Mouse (Mus musculus) lung, adult 2 months (tissue): ENCODE results near the gene Plekha5. TPM values are rescaled to one million over a fixed set of nuclear protein-coding genes. Genes with fewer than 3 reads are reported as not detected.

Experiments used
- DNase-seq: peaks from one replicate; pipeline ENCODE4 v3.0.0; 2022
- H3K4me1 ChIP-seq: fragments of 200-500 bp; 2 replicates; pipeline ENCODE4 v1.6.1; 2011; ENCODE audit warnings: low read length; ENCODE audit not compliant: control insufficient read depth, insufficient read depth
- H3K4me3 ChIP-seq: fragments of 200-500 bp; replicated peaks from 2 replicates; pipeline ENCODE3; 2011; ENCODE audit warnings: low read depth, mild to moderate bottlenecking, control low read depth, low read length; ENCODE audit errors: extremely low read depth
- CTCF ChIP-seq: fragments of 200-500 bp; IDR thresholded peaks from 2 replicates; pipeline ENCODE4 v1.5.1; 2011; ENCODE audit warnings: mild to moderate bottlenecking, low read length, control low read depth; ENCODE audit not compliant: insufficient read depth
- POLR2A ChIP-seq: fragments of 200-500 bp; IDR thresholded peaks from 2 replicates; pipeline ENCODE4 v1.6.1; 2011; ENCODE audit warnings: low read depth, mild to moderate bottlenecking, control low read depth, low read length, borderline replicate concordance; ENCODE audit errors: extremely low read depth
- WGBS: fragments of 180-500 bp; shearing (Covaris S2); methylation state at CpG from one replicate; pipeline ENCODE4 v1.1.7; 2018; 5-methylcytosine and 5-hydroxymethylcytosine counted together
- polyA plus RNA-seq: library from polyadenylated mRNA; depleted of rRNA; stranded (reverse); fragments of >200 nt; gene quantifications from 2 replicates; pipeline ENCODE4 v1.2.3, GENCODE M21; 2012; rRNA removed

Plekha5 gene
- polyA plus RNA-seq, 1 experiment, result 24.0 TPM

- Histone ChIP-seq H3K4me3 (peak overlapping the region; percentile 79), H3K4me1 (peaks cover 7% of the 10 kb centered on the region; the same call in 1 of the 2 replicates)
- under 1% methylated on average over 93 of the region's 117 CpGs for WGBS
- peak; percentile 92 for DNase-seq
- TF ChIP-seq POLR2A (no peak), CTCF (no peak)
These were observed 199.6 kb downstream of the Plekha5 start for GRCm38 (mm10) chr6:140623226-140624095.

- WGBS, result under 1% methylated on average over 72 of the region's 80 CpGs
- TF ChIP-seq CTCF, result no peak
- no peak for TF ChIP-seq POLR2A
- DNase-seq, result peak; percentile 33
- peak overlapping the region; percentile 79 for H3K4me3 ChIP-seq
- H3K4me1 ChIP-seq, result peaks cover 7% of the 10 kb centered on the region; the same call in 1 of the 2 replicates
These were observed 200.5 kb downstream of the Plekha5 start for GRCm38 (mm10) chr6:140624096-140625051.

GRCm38 (mm10) chr6:140629176-140629859 is 205.5 kb downstream of the Plekha5 start:
- DNase-seq, result no peak
- WGBS, result 84% methylated on average over 4 of the region's 4 CpGs
- H3K4me1 ChIP-seq, result peaks cover 7% of the 10 kb centered on the region; the same call in 1 of the 2 replicates
- no peak overlapping the region for H3K4me3 ChIP-seq
- TF ChIP-seq POLR2A, result no peak
- no peak for TF ChIP-seq CTCF

- no peak for DNase-seq
- Histone ChIP-seq H3K4me1 (peaks cover 7% of the 10 kb centered on the region; the same call in 1 of the 2 replicates), H3K4me3 (no peak overlapping the region)
- WGBS, result 74% methylated on average over 4 of the region's 4 CpGs
- no peak for TF ChIP-seq POLR2A
- TF ChIP-seq CTCF, result no peak
These were observed 206.5 kb downstream of the Plekha5 start for GRCm38 (mm10) chr6:140630306-140630705.

GRCm38 (mm10) chr6:140633616-140634015 is 209.8 kb downstream of the Plekha5 start:
- no peak for TF ChIP-seq POLR2A
- no peak for TF ChIP-seq CTCF
- 71% methylated on average over 8 of the region's 8 CpGs for WGBS
- no peak for DNase-seq

GRCm38 (mm10) chr6:140636290-140636689 is 212.4 kb downstream of the Plekha5 start:
- 87% methylated on average over 4 of the region's 4 CpGs for WGBS
- no peak overlapping the region for H3K4me3 ChIP-seq
- TF ChIP-seq POLR2A, result no peak
- TF ChIP-seq CTCF, result no peak

More at GRCm38 (mm10) chr6:140633616-140634015, 209.8 kb downstream of the Plekha5 start:
- Histone ChIP-seq H3K4me3 (no peak overlapping the region), H3K4me1 (no peaks in the 10 kb centered on the region)

GRCm38 (mm10) chr6:140642010-140642409 is 218.2 kb downstream of the Plekha5 start:
- no peak for TF ChIP-seq CTCF
- TF ChIP-seq POLR2A, result no peak
- no peak for DNase-seq
- Histone ChIP-seq H3K4me1 (no peaks in the 10 kb centered on the region), H3K4me3 (no peak overlapping the region)
- WGBS, result 74% methylated on average over 7 of the region's 7 CpGs

More at GRCm38 (mm10) chr6:140636290-140636689, 212.4 kb downstream of the Plekha5 start:
- no peaks in the 10 kb centered on the region for H3K4me1 ChIP-seq
- no peak for DNase-seq

GRCm38 (mm10) chr6:140642655-140643054 is 218.8 kb downstream of the Plekha5 start:
- whole genome bisulfite sequencing, result 77% methylated on average over 12 of the region's 12 CpGs
- TF ChIP-seq CTCF (no peak), POLR2A (no peak)
- no peak for DNase-seq

GRCm38 (mm10) chr6:140645931-140646330 is 222.1 kb downstream of the Plekha5 start:
- DNase-seq, result no peak
- no peaks in the 10 kb centered on the region for H3K4me1 ChIP-seq
- no peak for TF ChIP-seq POLR2A
- no peak for TF ChIP-seq CTCF
- no peak overlapping the region for H3K4me3 ChIP-seq

More at GRCm38 (mm10) chr6:140642655-140643054, 218.8 kb downstream of the Plekha5 start:
- Histone ChIP-seq H3K4me3 (no peak overlapping the region), H3K4me1 (no peaks in the 10 kb centered on the region)

Other genes starting within 250 kb of the Plekha5 start
- 30.3 and 31.7 TPM in 2 replicates for gene Aebp2, start 198.6 kb downstream of the Plekha5 start, polyA plus RNA-seq